ENCODE assay signal across 11 mouse cellular contexts in the genomic region with DNA sequence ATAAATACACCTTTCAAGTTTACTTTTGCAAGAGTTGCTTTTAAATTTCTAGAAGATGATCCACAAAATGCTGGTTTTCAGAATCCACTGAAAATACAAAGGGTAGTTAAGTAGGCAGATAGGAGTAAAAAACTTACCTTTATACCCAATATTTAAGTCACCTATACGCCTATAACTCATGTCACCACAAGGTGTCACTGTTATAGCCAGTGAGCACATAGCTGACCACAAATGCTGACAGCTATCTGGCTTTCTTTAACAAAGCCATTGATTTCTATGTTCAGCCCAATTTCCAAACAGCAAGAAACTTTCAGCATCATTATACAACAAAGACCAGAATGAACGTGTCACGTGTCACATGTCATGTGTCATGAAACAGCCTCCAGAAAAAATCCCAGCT. TPM values are rescaled to one million over a fixed set of nuclear protein-coding genes. Genes with fewer than 3 reads are reported as not detected.
DNase-seq lines count a peak whose midpoint lies in the region; ATAC-seq and TF ChIP-seq lines count a peak whose summit lies in the region.
"Had no signal": no experiment of that assay in that cellular context is flagged by ENCODE, and none has a peak within 500 bp of the region (broad histone marks: within the 10 kb centered on the region; RNA-seq: fewer than 3 reads in every experiment).

No protein-coding gene starts in this region.

- no peaks in the 10 kb centered on the region for H3K4me1 ChIP-seq in forebrain, postnatal 0 days (ENCODE audit: insufficient read depth)
- H3K4me1 ChIP-seq in forebrain, embryonic 11.5 days (replicated peaks; ENCODE audit: control insufficient read depth, insufficient read depth, low read length), result no peaks in the 10 kb centered on the region
- H3K4me1 ChIP-seq in lung, postnatal 0 days (ENCODE audit: insufficient read depth, low read depth, low read length), result no peaks in the 10 kb centered on the region
- H3K4me1 ChIP-seq: embryonic facial prominence, embryonic 15.5 days; hindbrain, embryonic 12.5 days had no signal

- no peaks in the 10 kb centered on the region for H3K36me3 ChIP-seq in forebrain, postnatal 0 days (ENCODE audit: insufficient read depth)
- no peaks in the 10 kb centered on the region for H3K36me3 ChIP-seq in forebrain, embryonic 11.5 days (ENCODE audit: control insufficient read depth, insufficient read depth, low read length)
- H3K36me3 ChIP-seq in lung, postnatal 0 days (ENCODE audit: insufficient read depth, low read length), result no peaks in the 10 kb centered on the region
- H3K36me3 ChIP-seq: embryonic facial prominence, embryonic 15.5 days; hindbrain, embryonic 12.5 days had no signal

- no peak for TF ChIP-seq EP300 in lung, postnatal 0 days (IDR thresholded peaks at IDR 0.05)

- no peaks in the 10 kb centered on the region for H3K9me3 ChIP-seq in forebrain, postnatal 0 days (ENCODE audit: low read length)
- no peaks in the 10 kb centered on the region for H3K9me3 ChIP-seq in forebrain, embryonic 11.5 days (ENCODE audit: control insufficient read depth, low read length)
- H3K9me3 ChIP-seq in lung, postnatal 0 days (ENCODE audit: low read length), result no peaks in the 10 kb centered on the region
- H3K9me3 ChIP-seq: embryonic facial prominence, embryonic 15.5 days; hindbrain, embryonic 12.5 days had no signal

- no peak for DNase-seq in forebrain, postnatal 0 days
- no peak for DNase-seq in forebrain, embryonic 11.5 days (ENCODE audit: low spot score)
- peak; percentile 23 for DNase-seq in lung, postnatal 0 days (ENCODE audit: low spot score)
- no peak for DNase-seq in lung, postnatal 25 days (ENCODE audit: low spot score)
- DNase-seq in ZHBTc4 (ENCODE audit: low read depth, low spot score), result peak; percentile 28
- DNase-seq in ovary, postnatal 10 days (ENCODE audit: low spot score), result no peak
- DNase-seq in layer of hippocampus, postnatal 10 days (ENCODE audit: low spot score in 2 of 2), result no peak
- DNase-seq: gastrocnemius, postnatal 36 days had no signal

- TF ChIP-seq CTCF in forebrain, postnatal 0 days (IDR thresholded peaks at IDR 0.05; ENCODE audit: low read depth), result peak; percentile 54
- TF ChIP-seq CTCF in lung, postnatal 0 days (IDR thresholded peaks at IDR 0.05), result peak; percentile 56

- H3K27ac ChIP-seq in forebrain, postnatal 0 days (ENCODE audit: low read depth, low read length), result no peak overlapping the region
- no peak overlapping the region for H3K27ac ChIP-seq in forebrain, embryonic 11.5 days (ENCODE audit: low read depth, low read length)
- H3K27ac ChIP-seq in lung, postnatal 0 days (ENCODE audit: low read length), result no peak overlapping the region
- H3K27ac ChIP-seq: embryonic facial prominence, embryonic 15.5 days; hindbrain, embryonic 12.5 days had no signal

- ATAC-seq in forebrain, postnatal 0 days, result no peak
- no peak for ATAC-seq in forebrain, embryonic 11.5 days (replicated peaks; ENCODE audit: low FRiP score)
- ATAC-seq in lung, postnatal 0 days, result no peak
- peak; percentile 39; the same call in 1 of the 2 replicates for ATAC-seq in neutrophil, adult 5-6 weeks (ENCODE audit: extremely low read depth, insufficient number of reproducible peaks, low FRiP score, poor library complexity, severe bottlenecking)

- H3K27me3 ChIP-seq in forebrain, postnatal 0 days (ENCODE audit: insufficient read depth, low read length), result no peaks in the 10 kb centered on the region
- no peaks in the 10 kb centered on the region for H3K27me3 ChIP-seq in forebrain, embryonic 11.5 days (ENCODE audit: control insufficient read depth, insufficient read depth, low read length)
- H3K27me3 ChIP-seq in lung, postnatal 0 days (replicated peaks; ENCODE audit: insufficient read depth, low read length), result no peaks in the 10 kb centered on the region
- H3K27me3 ChIP-seq: embryonic facial prominence, embryonic 15.5 days; hindbrain, embryonic 12.5 days had no signal

- H3K4me2 ChIP-seq in forebrain, postnatal 0 days (ENCODE audit: low read depth), result no peak overlapping the region
- H3K4me2 ChIP-seq in forebrain, embryonic 11.5 days (ENCODE audit: low read depth, low read length, severe bottlenecking), result no peak overlapping the region
- no peak overlapping the region for H3K4me2 ChIP-seq in lung, postnatal 0 days (replicated peaks; ENCODE audit: low read depth, low read length)
- H3K4me2 ChIP-seq: embryonic facial prominence, embryonic 15.5 days; hindbrain, embryonic 12.5 days had no signal

- WGBS in forebrain, postnatal 0 days, result 36% methylated on average over 3 of the region's 3 CpGs
- 32% methylated on average over 3 of the region's 3 CpGs for WGBS in forebrain, embryonic 11.5 days
- 26% methylated on average over 3 of the region's 3 CpGs for WGBS in lung, postnatal 0 days

- no peak overlapping the region for H3K4me3 ChIP-seq in forebrain, postnatal 0 days (ENCODE audit: low read depth, low read length)
- H3K4me3 ChIP-seq in forebrain, embryonic 11.5 days (ENCODE audit: low read depth, low read length), result no peak overlapping the region
- H3K4me3 ChIP-seq in lung, postnatal 0 days (ENCODE audit: low read depth, low read length), result no peak overlapping the region
- H3K4me3 ChIP-seq: embryonic facial prominence, embryonic 15.5 days; hindbrain, embryonic 12.5 days had no signal

- H3K9ac ChIP-seq in forebrain, postnatal 0 days, result no peak overlapping the region
- H3K9ac ChIP-seq in forebrain, embryonic 11.5 days (ENCODE audit: low read length), result no peak overlapping the region
- H3K9ac ChIP-seq in lung, postnatal 0 days (replicated peaks; ENCODE audit: low read depth), result no peak overlapping the region
- H3K9ac ChIP-seq: embryonic facial prominence, embryonic 15.5 days; hindbrain, embryonic 12.5 days had no signal

RNA-seq across cellular contexts. Expression of a gene that starts 2.1 kb away (rescaled TPM):
- total RNA-seq in forebrain, postnatal 0 days (2014; rRNA removed), result 0.05 TPM in 1 of 2 replicates, not detected in the other
- polyA plus RNA-seq in forebrain, postnatal 0 days (2015; fragmentation: Nextera tagmentation; extraction: Ambion mirVana), result not detected in 2 replicates
- not detected in 2 replicates for polyA plus RNA-seq in forebrain, embryonic 11.5 days (2014; fragmentation: Nextera tagmentation; extraction: Ambion mirVana)
- polyA plus RNA-seq in lung, postnatal 0 days (2015; fragmentation: Nextera tagmentation; extraction: Ambion mirVana), result not detected in 2 replicates
- total RNA-seq in neutrophil, adult 5-6 weeks (2017), result not detected in 2 replicates
- total RNA-seq in layer of hippocampus, postnatal 10 days (2021), result 1 to 10 TPM; 1.3 to 2.8 TPM
- total RNA-seq: gastrocnemius, postnatal 36 days had no signal
- polyA plus RNA-seq: embryonic facial prominence, embryonic 15.5 days; hindbrain, embryonic 12.5 days had no signal

Comparison
In these comparisons a context has a peak if more than half of its experiments do, and no peak if none do; other contexts are left out.
1. DNase-seq: peak in lung, postnatal 0 days (single experiment) and ZHBTc4 (single experiment); none in forebrain, postnatal 0 days (single experiment), forebrain, embryonic 11.5 days (single experiment), lung, postnatal 25 days (single experiment), ovary, postnatal 10 days (single experiment) and layer of hippocampus, postnatal 10 days (0 of 2).